Mouse (Mus musculus): ENCODE measurements around the gene Acsf2.

DNA sequence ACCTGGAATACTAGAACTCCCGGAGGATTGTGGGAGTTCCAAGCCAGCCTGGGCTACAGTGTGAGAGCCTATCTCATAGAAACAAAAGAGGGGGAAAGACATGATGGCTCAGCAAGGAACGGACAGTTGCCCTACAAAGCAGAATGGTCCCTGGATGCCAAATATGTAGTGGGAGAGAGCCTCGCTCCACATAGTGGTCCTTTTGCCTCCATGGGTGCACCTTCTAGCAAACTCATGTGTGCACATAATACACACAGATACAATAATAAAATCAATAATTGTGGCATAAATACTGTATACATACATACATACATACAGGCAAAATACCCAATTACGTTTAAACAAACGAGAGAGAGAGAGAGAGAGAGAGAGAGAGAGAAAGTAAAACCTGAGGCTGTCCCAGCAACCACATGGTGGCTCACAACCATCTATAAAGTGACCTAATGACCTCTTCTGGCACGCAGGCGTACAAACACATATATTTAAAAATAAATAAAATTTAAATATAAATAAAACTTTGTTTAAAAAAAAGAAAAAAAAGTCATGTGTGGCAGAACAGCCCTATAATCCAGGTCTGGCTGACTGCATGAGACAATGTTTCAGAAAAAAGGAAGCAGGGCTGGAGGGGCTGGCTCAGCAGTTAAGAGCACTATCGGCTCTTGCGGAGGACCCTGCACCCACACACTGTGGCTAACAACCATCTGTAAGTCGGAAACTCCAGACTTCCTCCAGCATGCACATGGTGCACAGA lies 51.8 kb downstream of the Acsf2 start:
- no peak for TF ChIP-seq POLR2A (IDR thresholded peaks at IDR 0.05; ENCODE audit: extremely low read depth, insufficient read depth, low read length)
- TF ChIP-seq CTCF (IDR thresholded peaks at IDR 0.05; ENCODE audit: extremely low read depth, insufficient read depth, low read length) = no peak

All from cortical plate, adult 2 months (tissue).